Mouse (Mus musculus): ENCODE measurements around the gene Insl3. TPM values are rescaled to one million over a fixed set of nuclear protein-coding genes. Genes with fewer than 3 reads are reported as not detected.

Insl3 gene
- polyA plus RNA-seq (2014; fragmentation: Nextera tagmentation; extraction: Ambion mirVana), result 1.0 TPM in 1 of 2 replicates, not detected in the other

DNA sequence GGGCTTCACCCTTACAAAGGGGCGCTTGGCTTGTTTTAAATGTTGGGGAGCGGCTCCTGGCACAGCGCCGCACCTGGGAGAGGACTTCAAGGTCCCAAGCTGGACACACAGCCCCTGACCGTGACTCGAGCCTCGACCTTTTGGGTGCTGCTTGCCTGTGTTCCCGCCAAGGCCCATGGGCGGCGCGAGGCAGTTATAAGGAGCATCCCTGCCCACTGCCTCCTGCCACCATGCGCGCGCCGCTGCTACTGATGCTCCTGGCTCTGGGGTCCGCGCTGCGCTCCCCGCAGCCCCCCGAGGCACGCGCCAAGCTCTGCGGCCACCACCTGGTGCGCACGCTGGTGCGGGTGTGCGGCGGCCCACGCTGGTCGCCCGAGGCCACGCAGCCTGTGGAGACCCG lies at the start of gene Insl3:
Insl3 (plus strand) TSS at position 187 of the 400 bp plus-strand sequence.
- 4% methylated on average over 20 of the region's 33 CpGs for WGBS
- no peak for ATAC-seq (ENCODE audit: low read depth)
- Histone ChIP-seq H3K9me3 (ENCODE audit: control insufficient read depth, low read length) (no peaks in the 10 kb centered on the region), H3K4me2 (ENCODE audit: low read depth, low read length) (no peak within 1 kb of the TSS), H3K27ac (replicated peaks; ENCODE audit: low read depth, low read length) (no peak within 1 kb of the TSS), H3K9ac (ENCODE audit: low read depth, low read length) (no peak within 1 kb of the TSS), H3K36me3 (ENCODE audit: control insufficient read depth, insufficient read depth, low read length) (no peaks in the 10 kb centered on the region), H3K27me3 (replicated peaks; ENCODE audit: control insufficient read depth, insufficient read depth, low read length) (peaks cover 100% of the 10 kb centered on the region), H3K4me1 (ENCODE audit: control insufficient read depth, insufficient read depth, low read length) (peaks cover 8% of the 10 kb centered on the region), H3K4me3 (ENCODE audit: low read depth, low read length) (no peak within 1 kb of the TSS)
- DNase-seq (ENCODE audit: low spot score), result no peak

DNA sequence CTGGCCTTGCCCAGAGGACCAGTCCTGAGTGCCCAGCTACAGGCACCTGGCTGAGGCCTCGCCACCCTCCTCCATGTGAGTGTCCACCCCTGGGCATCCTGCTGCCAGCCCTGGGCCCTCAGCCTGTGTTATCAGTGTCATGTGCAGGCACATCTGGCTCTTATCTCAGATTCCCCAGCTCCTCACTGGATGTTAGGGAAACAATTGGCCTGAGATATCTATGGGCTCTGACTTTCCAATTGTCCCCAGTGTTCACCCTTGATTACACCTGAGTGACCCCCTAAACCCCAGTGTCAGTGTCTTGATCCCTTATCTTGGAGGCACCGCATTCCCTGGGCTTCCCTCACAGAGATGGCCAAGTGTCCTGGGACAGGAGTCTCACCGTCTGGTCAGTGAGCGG lies 49.7 kb upstream of the Insl3 start:
- no peak overlapping the region for H3K27ac ChIP-seq (replicated peaks; ENCODE audit: low read depth, low read length)
- no peaks in the 10 kb centered on the region for H3K9me3 ChIP-seq (ENCODE audit: control insufficient read depth, low read length)
- ATAC-seq (ENCODE audit: low read depth) (no peak), DNase-seq (ENCODE audit: low spot score) (no peak)
- H3K9ac ChIP-seq (ENCODE audit: low read depth, low read length), result no peak overlapping the region
- no peak overlapping the region for H3K4me2 ChIP-seq (ENCODE audit: low read depth, low read length)
- H3K4me3 ChIP-seq (ENCODE audit: low read depth, low read length), result no peak overlapping the region
- WGBS, result 83% methylated on average over 4 of the region's 4 CpGs
- H3K4me1 ChIP-seq (ENCODE audit: control insufficient read depth, insufficient read depth, low read length), result no peaks in the 10 kb centered on the region
- peaks cover 7% of the 10 kb centered on the region for H3K27me3 ChIP-seq (replicated peaks; ENCODE audit: control insufficient read depth, insufficient read depth, low read length)
- H3K36me3 ChIP-seq (ENCODE audit: control insufficient read depth, insufficient read depth, low read length), result no peaks in the 10 kb centered on the region

DNA sequence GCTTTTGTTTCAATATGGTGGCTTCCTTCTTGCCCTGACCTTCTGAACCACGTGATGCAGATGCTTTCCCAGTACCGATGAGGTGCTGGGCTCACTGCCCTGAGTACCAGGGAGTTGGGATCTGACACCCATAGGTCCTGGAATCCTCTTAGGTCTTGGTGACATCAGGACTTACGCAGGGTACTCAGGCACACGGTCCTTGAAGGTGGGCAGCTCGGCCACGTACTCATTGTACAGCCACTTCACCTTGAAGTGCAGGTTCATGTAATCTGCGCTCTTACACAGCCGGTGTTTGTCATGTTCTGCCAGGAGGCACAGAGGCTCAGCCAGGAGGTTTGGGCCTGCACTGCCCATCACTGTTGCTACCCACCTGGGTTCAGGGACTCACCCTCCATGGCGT lies 43.5 kb upstream of the Insl3 start:
- H3K27me3 ChIP-seq (replicated peaks; ENCODE audit: control insufficient read depth, insufficient read depth, low read length), result no peaks in the 10 kb centered on the region
- DNase-seq (ENCODE audit: low spot score), result no peak
- no peak for ATAC-seq (ENCODE audit: low read depth)
- no peak overlapping the region for H3K27ac ChIP-seq (replicated peaks; ENCODE audit: low read depth, low read length)
- H3K9ac ChIP-seq (ENCODE audit: low read depth, low read length), result no peak overlapping the region
- H3K9me3 ChIP-seq (ENCODE audit: control insufficient read depth, low read length), result no peaks in the 10 kb centered on the region
- H3K4me1 ChIP-seq (ENCODE audit: control insufficient read depth, insufficient read depth, low read length), result no peaks in the 10 kb centered on the region
- H3K4me3 ChIP-seq (ENCODE audit: low read depth, low read length), result no peak overlapping the region
- no peak overlapping the region for H3K4me2 ChIP-seq (ENCODE audit: low read depth, low read length)
- no peaks in the 10 kb centered on the region for H3K36me3 ChIP-seq (ENCODE audit: control insufficient read depth, insufficient read depth, low read length)
- WGBS, result 82% methylated on average over 9 of the region's 9 CpGs

DNA sequence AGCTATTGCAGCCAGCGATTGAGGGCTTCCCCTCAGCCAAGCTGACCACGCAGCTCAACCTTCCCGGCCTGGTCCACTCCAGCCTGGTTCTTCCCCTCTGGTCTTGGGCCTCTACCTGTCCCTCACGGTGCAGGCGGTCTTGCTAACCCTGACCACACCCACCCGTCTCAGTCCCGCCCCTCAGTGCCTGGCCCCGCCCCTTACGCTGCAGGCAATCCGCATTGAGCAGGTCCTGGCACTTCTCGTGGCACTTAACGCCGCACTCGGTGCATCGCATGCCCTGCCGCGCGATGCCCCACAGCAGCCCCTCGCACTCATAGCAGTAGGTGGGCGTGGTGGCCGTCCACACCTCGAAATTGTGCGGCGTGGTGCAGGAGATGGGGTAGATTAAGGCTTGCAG lies 34.4 kb upstream of the Insl3 start:
- Histone ChIP-seq H3K4me3 (ENCODE audit: low read depth, low read length) (peak overlapping the region; percentile 6; the same call in 1 of the 2 replicates), H3K27me3 (replicated peaks; ENCODE audit: control insufficient read depth, insufficient read depth, low read length) (peaks cover 55% of the 10 kb centered on the region)

DNA sequence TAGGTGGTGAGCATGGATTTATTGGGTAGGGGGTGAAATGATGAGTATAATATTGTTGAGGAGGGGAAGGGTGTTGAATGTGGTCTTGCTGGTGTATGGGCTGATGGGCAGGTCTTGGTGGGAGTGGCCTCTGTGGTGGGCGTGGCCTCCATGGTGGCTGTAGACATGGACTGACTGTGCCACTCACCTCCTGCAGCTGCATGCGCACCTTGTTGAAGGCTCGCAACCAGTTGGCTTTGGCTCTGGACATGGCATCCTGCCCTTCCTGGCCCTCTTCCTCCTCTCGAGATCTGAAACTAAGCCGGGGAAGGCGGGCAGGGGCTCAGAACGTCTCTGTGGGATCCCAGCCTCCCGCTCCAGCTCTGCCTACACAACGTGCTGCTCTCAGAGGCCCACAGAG lies 31.2 kb upstream of the Insl3 start:
- Histone ChIP-seq H3K9ac (ENCODE audit: low read depth, low read length) (no peak overlapping the region), H3K4me2 (ENCODE audit: low read depth, low read length) (no peak overlapping the region), H3K27me3 (replicated peaks; ENCODE audit: control insufficient read depth, insufficient read depth, low read length) (peaks cover 69% of the 10 kb centered on the region), H3K27ac (replicated peaks; ENCODE audit: low read depth, low read length) (no peak overlapping the region), H3K4me3 (ENCODE audit: low read depth, low read length) (no peak overlapping the region), H3K4me1 (ENCODE audit: control insufficient read depth, insufficient read depth, low read length) (no peaks in the 10 kb centered on the region), H3K36me3 (ENCODE audit: control insufficient read depth, insufficient read depth, low read length) (no peaks in the 10 kb centered on the region), H3K9me3 (ENCODE audit: control insufficient read depth, low read length) (no peaks in the 10 kb centered on the region)
- ATAC-seq (ENCODE audit: low read depth) (no peak), DNase-seq (ENCODE audit: low spot score) (no peak)
- 21% methylated on average over 5 of the region's 9 CpGs for WGBS

More for the DNA sequence above, 34.4 kb upstream of the Insl3 start:
- ATAC-seq (ENCODE audit: low read depth) (no peak), DNase-seq (ENCODE audit: low spot score) (no peak)
- Histone ChIP-seq H3K4me1 (ENCODE audit: control insufficient read depth, insufficient read depth, low read length) (no peaks in the 10 kb centered on the region), H3K4me2 (ENCODE audit: low read depth, low read length) (peak overlapping the region; percentile 39), H3K27ac (replicated peaks; ENCODE audit: low read depth, low read length) (no peak overlapping the region), H3K36me3 (ENCODE audit: control insufficient read depth, insufficient read depth, low read length) (no peaks in the 10 kb centered on the region), H3K9me3 (ENCODE audit: control insufficient read depth, low read length) (no peaks in the 10 kb centered on the region), H3K9ac (ENCODE audit: low read depth, low read length) (0 out of 2 replicates have a peak overlapping the region, but pooled peaks have one; percentile 48)
- 2% methylated on average over 17 of the region's 24 CpGs for WGBS

DNA sequence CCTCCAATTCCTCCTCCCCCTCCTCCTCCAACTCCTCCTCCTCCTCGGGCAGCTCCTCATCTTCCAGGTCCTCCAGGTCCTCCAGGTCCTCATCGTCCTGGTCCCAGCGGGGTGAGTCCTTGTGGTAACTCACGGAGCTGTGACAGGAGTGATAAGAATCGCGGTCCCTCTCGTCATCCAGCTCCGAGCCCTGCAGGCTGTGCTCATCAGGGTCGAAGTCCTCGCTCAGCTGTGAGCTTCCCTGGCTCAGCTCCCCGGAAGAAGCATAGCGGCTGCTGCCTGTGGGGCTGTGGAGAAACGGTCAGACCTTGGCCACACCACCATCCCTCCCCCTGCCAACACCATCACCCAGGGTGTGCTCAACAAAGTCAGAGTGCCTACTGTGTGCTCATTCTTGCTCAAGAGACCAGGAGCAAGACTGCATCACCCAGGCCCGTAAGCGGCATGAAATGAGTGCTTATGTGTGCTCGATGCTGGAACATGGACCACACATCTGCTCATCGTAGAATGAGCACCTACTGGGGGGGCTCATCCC lies 30.4 kb upstream of the Insl3 start:
- Histone ChIP-seq H3K9ac (ENCODE audit: low read depth, low read length) (no peak overlapping the region), H3K4me1 (ENCODE audit: control insufficient read depth, insufficient read depth, low read length) (no peaks in the 10 kb centered on the region), H3K27me3 (replicated peaks; ENCODE audit: control insufficient read depth, insufficient read depth, low read length) (peaks cover 66% of the 10 kb centered on the region), H3K9me3 (ENCODE audit: control insufficient read depth, low read length) (no peaks in the 10 kb centered on the region), H3K27ac (replicated peaks; ENCODE audit: low read depth, low read length) (no peak overlapping the region), H3K36me3 (ENCODE audit: control insufficient read depth, insufficient read depth, low read length) (no peaks in the 10 kb centered on the region), H3K4me3 (ENCODE audit: low read depth, low read length) (no peak overlapping the region), H3K4me2 (ENCODE audit: low read depth, low read length) (no peak overlapping the region)
- DNase-seq (ENCODE audit: low spot score) (no peak), ATAC-seq (ENCODE audit: low read depth) (no peak)
- 37% methylated on average over 17 of the region's 17 CpGs for WGBS

DNA sequence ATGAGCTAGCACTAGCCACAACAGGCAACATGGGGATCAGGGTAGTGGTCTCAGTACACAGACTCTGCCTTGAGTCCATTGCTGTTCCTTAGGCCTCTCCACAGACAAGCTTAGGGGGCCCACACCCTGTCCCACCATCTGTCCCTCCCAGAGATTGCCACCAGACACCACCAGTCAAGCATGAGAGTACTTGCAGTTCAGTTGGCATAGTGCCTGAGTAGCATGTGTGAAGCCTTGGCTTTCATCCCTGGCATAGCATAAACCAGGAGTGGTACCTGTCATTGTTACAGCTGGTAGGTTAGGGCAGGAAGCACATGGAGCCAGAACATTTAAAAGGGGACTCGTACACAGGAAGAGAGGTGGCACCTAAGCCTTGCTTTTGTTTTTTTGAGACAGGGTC lies 29.3 kb upstream of the Insl3 start:
- ATAC-seq (ENCODE audit: low read depth) (no peak), DNase-seq (ENCODE audit: low spot score) (no peak)
- 69% methylated on average over 1 of the region's 1 CpGs for WGBS
- peaks cover 54% of the 10 kb centered on the region for H3K27me3 ChIP-seq (replicated peaks; ENCODE audit: control insufficient read depth, insufficient read depth, low read length)
- no peaks in the 10 kb centered on the region for H3K4me1 ChIP-seq (ENCODE audit: control insufficient read depth, insufficient read depth, low read length)
- no peak overlapping the region for H3K4me2 ChIP-seq (ENCODE audit: low read depth, low read length)
- H3K4me3 ChIP-seq (ENCODE audit: low read depth, low read length), result no peak overlapping the region
- no peak overlapping the region for H3K9ac ChIP-seq (ENCODE audit: low read depth, low read length)
- H3K36me3 ChIP-seq (ENCODE audit: control insufficient read depth, insufficient read depth, low read length), result no peaks in the 10 kb centered on the region
- no peak overlapping the region for H3K27ac ChIP-seq (replicated peaks; ENCODE audit: low read depth, low read length)
- no peaks in the 10 kb centered on the region for H3K9me3 ChIP-seq (ENCODE audit: control insufficient read depth, low read length)

DNA sequence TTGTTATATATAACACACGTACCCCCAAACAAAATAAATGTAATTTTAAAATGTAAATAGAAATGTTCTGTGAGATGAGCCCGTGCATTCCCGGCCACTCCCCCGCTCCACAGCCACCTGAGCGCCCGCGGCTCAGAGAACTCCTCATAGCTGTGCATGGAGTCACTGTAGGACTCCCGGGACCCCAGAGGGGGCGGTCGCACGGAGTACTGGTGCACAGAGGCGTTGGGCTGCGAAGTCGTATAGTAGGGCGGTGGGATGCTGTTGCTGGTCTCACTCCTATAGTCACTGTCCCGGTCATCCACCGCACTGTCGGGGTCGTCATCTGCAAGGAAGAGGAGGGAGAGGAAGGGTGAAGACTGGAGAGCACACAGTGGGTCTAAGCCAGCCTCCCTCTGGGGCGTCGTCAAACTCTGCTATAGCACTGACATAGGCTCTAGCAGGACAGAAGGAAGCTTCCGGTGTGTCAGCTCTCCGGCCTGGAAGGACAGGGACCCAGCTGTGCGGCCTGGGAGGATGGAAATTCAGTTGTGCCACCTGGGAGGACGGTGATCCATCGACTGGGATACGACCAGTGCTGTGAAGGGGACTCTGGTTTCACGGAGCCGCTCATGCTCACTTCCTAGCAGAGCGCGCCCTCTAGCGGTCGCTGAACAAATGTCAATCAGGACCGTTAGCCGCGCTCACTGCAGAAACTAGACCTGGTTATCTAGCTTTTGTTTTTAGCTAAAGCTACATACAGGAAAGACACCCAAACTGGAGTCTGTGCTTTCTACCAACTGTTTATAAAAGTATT lies 28.5 kb upstream of the Insl3 start:
- Histone ChIP-seq H3K36me3 (ENCODE audit: control insufficient read depth, insufficient read depth, low read length) (no peaks in the 10 kb centered on the region), H3K9ac (ENCODE audit: low read depth, low read length) (no peak overlapping the region), H3K4me3 (ENCODE audit: low read depth, low read length) (no peak overlapping the region), H3K9me3 (ENCODE audit: control insufficient read depth, low read length) (no peaks in the 10 kb centered on the region), H3K4me1 (ENCODE audit: control insufficient read depth, insufficient read depth, low read length) (no peaks in the 10 kb centered on the region), H3K27ac (replicated peaks; ENCODE audit: low read depth, low read length) (no peak overlapping the region), H3K27me3 (replicated peaks; ENCODE audit: control insufficient read depth, insufficient read depth, low read length) (peaks cover 46% of the 10 kb centered on the region), H3K4me2 (ENCODE audit: low read depth, low read length) (peak overlapping the region; percentile 23)
- DNase-seq (ENCODE audit: low spot score), result peak; percentile 90
- 6% methylated on average over 34 of the region's 36 CpGs for WGBS
- ATAC-seq (ENCODE audit: low read depth), result peak; percentile 77
